8 mouse cellular contexts compared by ENCODE assay signal in the genomic region with DNA sequence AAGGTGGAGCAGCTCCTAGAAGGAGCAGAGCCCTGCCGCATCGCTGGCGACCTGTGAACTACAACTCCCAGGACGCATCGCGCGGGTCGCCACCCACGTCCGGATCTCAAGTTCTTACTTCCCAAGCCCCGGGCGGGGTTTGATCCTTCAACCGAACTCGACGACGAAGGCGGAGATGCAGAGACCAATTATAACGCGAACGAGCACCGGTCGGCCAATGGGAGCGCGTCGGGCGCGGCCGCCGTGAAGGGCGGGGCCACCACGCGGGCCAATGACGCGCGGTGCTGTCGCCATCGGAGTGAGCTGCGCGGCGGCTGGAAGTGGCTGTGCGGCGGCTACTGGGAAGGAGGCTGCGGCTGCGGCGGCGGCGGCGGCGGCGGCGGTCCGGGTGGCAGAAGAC. TPM values are rescaled to one million over a fixed set of nuclear protein-coding genes. Genes with fewer than 3 reads are reported as not detected.
A peak's percentile ranks its signal among the peaks of the same experiment; 100 is the strongest.
DNase-seq lines count a peak whose midpoint lies in the region; ATAC-seq and TF ChIP-seq lines count a peak whose summit lies in the region.

Gene Dda1, plus strand, starts transcription at position 284 of the 400 bp plus-strand sequence.

- no peaks in the 10 kb centered on the region for H3K27me3 ChIP-seq in Patski
- no peaks in the 10 kb centered on the region for H3K27me3 ChIP-seq in hindbrain, embryonic 13.5 days

- H3K27ac ChIP-seq in hindbrain, embryonic 13.5 days = peak within 1 kb of the TSS; percentile 92

- peaks cover 35% of the 10 kb centered on the region for H3K36me3 ChIP-seq in hindbrain, embryonic 13.5 days

- in situ Hi-C loops in Patski (cut with MboI; ENCODE audit: low pct_unique_long_range_greater_than_20kb) = no loop called here

- H3K9ac ChIP-seq in hindbrain, embryonic 13.5 days = peak within 1 kb of the TSS; percentile 83

- H3K4me2 ChIP-seq in hindbrain, embryonic 13.5 days = peak within 1 kb of the TSS; percentile 75

- ATAC-seq in Patski = peak; percentile 61
- peak; percentile 90 for ATAC-seq in hindbrain, embryonic 13.5 days (ENCODE audit: low FRiP score)

- no peak for TF ChIP-seq CTCF in Patski (IDR thresholded peaks at IDR 0.05)

- CTCF ChIA-PET in Patski (lab: Charles Lee) = interaction anchor here (0.9 kb wide), 1 partner anchor 50 kb away, joined by 4 read pairs; no protein-coding TSS in a partner anchor

- peak within 1 kb of the TSS; percentile 75 for H3K4me3 ChIP-seq in hindbrain, embryonic 13.5 days

- DNase-seq in Patski (ENCODE audit: low read depth, low spot score) = peak; percentile 88
- DNase-seq in cerebellum, postnatal 14 days = peak; percentile 98
- peak; percentile 98 to 99 for DNase-seq in frontal cortex, postnatal 14 days (ENCODE audit: low spot score in 2 of 2)
- peak; percentile 88 to 89 for DNase-seq in layer of hippocampus, postnatal 25 days (ENCODE audit: extremely low spot score in 1 of 2, low spot score in 1 of 2)
- peak; percentile 99 for DNase-seq in lung, postnatal 25 days (ENCODE audit: low spot score)
- peak; percentile 99 for DNase-seq in retina, embryonic 14.5 days (ENCODE audit: low spot score)
- peak; percentile 94 for DNase-seq in thymus, postnatal 4 days

- H3K4me1 ChIP-seq in hindbrain, embryonic 13.5 days (replicated peaks) = peaks cover 34% of the 10 kb centered on the region

- WGBS in hindbrain, embryonic 13.5 days = under 1% methylated on average over 37 of the region's 52 CpGs

- H3K9me3 ChIP-seq in hindbrain, embryonic 13.5 days = no peaks in the 10 kb centered on the region

- POLR2A ChIA-PET in Patski (lab: Charles Lee) = interaction anchor here (1.8 kb wide), 1 partner anchor 19 kb away, joined by 6 read pairs; the partner anchor contains the start of gene Gtpbp3

RNA-seq across cellular contexts. Expression of gene Dda1, which starts in this region (rescaled TPM):
- 67.8 TPM for polyA plus RNA-seq in Patski (2021)
- 212 and 214 TPM in 2 replicates for polyA plus RNA-seq in hindbrain, embryonic 13.5 days (2015; fragmentation: Nextera tagmentation; extraction: Ambion mirVana)
- 10 to 100 TPM; 95.6 to 97.2 TPM for total RNA-seq in layer of hippocampus, postnatal 25 days (2021)

Comparison
In these comparisons a context has a peak if more than half of its experiments do, and no peak if none do; other contexts are left out.
1. Peak in every context shown above with its lines: DNase-seq, ATAC-seq, H3K4me3 ChIP-seq and H3K27ac ChIP-seq.